Comparison of ENCODE assay signal across 8 mouse cellular contexts in the genomic region with DNA sequence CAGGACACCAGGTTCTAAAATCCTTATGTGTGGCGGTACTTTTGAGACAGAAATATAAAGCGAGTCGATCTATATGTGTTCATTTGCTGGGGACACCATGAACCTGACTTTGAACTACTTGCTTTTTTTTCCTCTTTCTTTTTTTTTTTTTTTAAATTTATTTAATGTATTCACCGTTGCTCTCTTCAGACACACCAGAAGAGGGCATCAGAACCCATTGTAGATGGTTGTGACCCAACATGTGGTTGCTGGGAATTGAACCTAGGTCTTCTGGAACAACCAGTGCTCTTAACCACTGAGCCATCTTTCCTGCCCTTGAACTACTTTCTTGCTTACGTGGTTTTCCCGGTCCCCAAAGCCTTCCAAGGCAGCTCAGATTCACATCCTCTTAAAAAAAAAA. TPM values are rescaled to one million over a fixed set of nuclear protein-coding genes. Genes with fewer than 3 reads are reported as not detected.
A peak's percentile ranks its signal among the peaks of the same experiment; 100 is the strongest.
DNase-seq lines count a peak whose midpoint lies in the region; ATAC-seq and TF ChIP-seq lines count a peak whose summit lies in the region.

No protein-coding gene starts in this region.

- peak overlapping the region; percentile 87 for H3K4me3 ChIP-seq in kidney, adult 2 months (ENCODE audit: insufficient read depth, low read depth, low read length)
- peak overlapping the region; percentile 96 for H3K4me3 ChIP-seq in bone marrow macrophage, adult 2 months (ENCODE audit: insufficient read depth, low read length)
- H3K4me3 ChIP-seq in hindbrain, embryonic 13.5 days: peak overlapping the region; percentile 92
- peak overlapping the region; percentile 91 for H3K4me3 ChIP-seq in midbrain, embryonic 14.5 days (replicated peaks; ENCODE audit: low read depth, low read length)

- no peak for ATAC-seq in hindbrain, embryonic 13.5 days (ENCODE audit: low FRiP score)
- no peak for ATAC-seq in midbrain, embryonic 14.5 days (ENCODE audit: low FRiP score, low TSS enrichment)

- H3K4me1 ChIP-seq in kidney, adult 2 months (ENCODE audit: control insufficient read depth, insufficient read depth, low read length): peaks cover 17% of the 10 kb centered on the region
- peaks cover 16% of the 10 kb centered on the region for H3K4me1 ChIP-seq in bone marrow macrophage, adult 2 months (ENCODE audit: control insufficient read depth, insufficient read depth, low read length)
- H3K4me1 ChIP-seq in hindbrain, embryonic 13.5 days (replicated peaks): peaks cover 33% of the 10 kb centered on the region
- H3K4me1 ChIP-seq in midbrain, embryonic 14.5 days (ENCODE audit: control insufficient read depth, insufficient read depth, low read length): peaks cover 20% of the 10 kb centered on the region

- 39% methylated on average over 6 of the region's 6 CpGs for WGBS in kidney, adult 2 months
- 53% methylated on average over 6 of the region's 6 CpGs for WGBS in hindbrain, embryonic 13.5 days
- 48% methylated on average over 6 of the region's 6 CpGs for WGBS in midbrain, embryonic 14.5 days

- TF ChIP-seq CTCF in kidney, adult 2 months (conservative IDR thresholded peaks at IDR 0.05; ENCODE audit: insufficient read depth, insufficient read length, low read depth, low read length): no peak
- TF ChIP-seq CTCF in bone marrow macrophage, adult 2 months (IDR thresholded peaks at IDR 0.05; ENCODE audit: low read depth, low read length): no peak

- no peaks in the 10 kb centered on the region for H3K9me3 ChIP-seq in hindbrain, embryonic 13.5 days
- H3K9me3 ChIP-seq in midbrain, embryonic 14.5 days (ENCODE audit: control insufficient read depth, low read length): no peaks in the 10 kb centered on the region

- H3K27ac ChIP-seq in kidney, adult 2 months (ENCODE audit: insufficient read depth, low read depth, low read length): peak overlapping the region; percentile 64
- peak overlapping the region; percentile 79 for H3K27ac ChIP-seq in bone marrow macrophage, adult 2 months (ENCODE audit: insufficient read depth, low read depth, low read length)
- peak overlapping the region; percentile 94 for H3K27ac ChIP-seq in hindbrain, embryonic 13.5 days
- peak overlapping the region; percentile 92 for H3K27ac ChIP-seq in midbrain, embryonic 14.5 days (replicated peaks; ENCODE audit: low read depth, low read length)

- no peak for TF ChIP-seq POLR2A in kidney, adult 2 months (IDR thresholded peaks at IDR 0.05; ENCODE audit: low read depth, low read length)
- no peak for TF ChIP-seq POLR2A in bone marrow macrophage, adult 2 months (IDR thresholded peaks at IDR 0.05; ENCODE audit: borderline replicate concordance, low read depth, low read length)

- no peaks in the 10 kb centered on the region for H3K27me3 ChIP-seq in kidney, adult 2 months (replicated peaks; ENCODE audit: control insufficient read depth, insufficient read depth, low read length)
- H3K27me3 ChIP-seq in hindbrain, embryonic 13.5 days: no peaks in the 10 kb centered on the region
- no peaks in the 10 kb centered on the region for H3K27me3 ChIP-seq in midbrain, embryonic 14.5 days (ENCODE audit: control insufficient read depth, insufficient read depth, low read length)

- DNase-seq in kidney, adult 2 months: no peak
- DNase-seq in kidney, adult 11 months: no peak
- DNase-seq in midbrain, embryonic 14.5 days: no peak
- DNase-seq in right cerebral cortex, postnatal 36 days (ENCODE audit: low spot score in 2 of 2): no peak
- no peak for DNase-seq in cerebellum, adult 9-10 months
- no peak for DNase-seq in cerebellum, postnatal 25 days

- no peaks in the 10 kb centered on the region for H3K36me3 ChIP-seq in kidney, adult 2 months (ENCODE audit: control insufficient read depth, insufficient read depth, low read length)
- peaks cover 9% of the 10 kb centered on the region; the same call in 1 of the 2 replicates for H3K36me3 ChIP-seq in hindbrain, embryonic 13.5 days
- peaks cover 13% of the 10 kb centered on the region for H3K36me3 ChIP-seq in midbrain, embryonic 14.5 days (ENCODE audit: control insufficient read depth, insufficient read depth, low read length)

- peak overlapping the region; percentile 98 for H3K9ac ChIP-seq in hindbrain, embryonic 13.5 days
- peak overlapping the region; percentile 93 for H3K9ac ChIP-seq in midbrain, embryonic 14.5 days (replicated peaks; ENCODE audit: low read length)

- H3K4me2 ChIP-seq in hindbrain, embryonic 13.5 days: peak overlapping the region; percentile 90
- H3K4me2 ChIP-seq in midbrain, embryonic 14.5 days (ENCODE audit: low read length): peak overlapping the region; percentile 61

RNA-seq across cellular contexts. Expression of a gene that starts 0.5 kb away (rescaled TPM):
- 58.1 and 69.1 TPM in 2 replicates for polyA plus RNA-seq in kidney, adult 2 months (2012; rRNA removed)
- 56.7 and 64.0 TPM in 2 replicates for polyA plus RNA-seq in bone marrow macrophage, adult 2 months (2012; ENCODE audit: insufficient read depth, insufficient read length, missing spikeins)
- 79.1 and 85.0 TPM in 2 replicates for polyA plus RNA-seq in hindbrain, embryonic 13.5 days (2015; fragmentation: Nextera tagmentation; extraction: Ambion mirVana)
- polyA plus RNA-seq in midbrain, embryonic 14.5 days (2014; fragmentation: Nextera tagmentation; extraction: Ambion mirVana): 83.3 and 86.1 TPM in 2 replicates

RNA-seq across cellular contexts. Expression of a gene that starts 23.2 kb away (rescaled TPM):
- 23.8 and 31.0 TPM in 2 replicates for polyA plus RNA-seq in kidney, adult 2 months (2012; rRNA removed)
- 35.7 and 42.4 TPM in 2 replicates for polyA plus RNA-seq in bone marrow macrophage, adult 2 months (2012; ENCODE audit: insufficient read depth, insufficient read length, missing spikeins)
- 104 and 116 TPM in 2 replicates for polyA plus RNA-seq in hindbrain, embryonic 13.5 days (2015; fragmentation: Nextera tagmentation; extraction: Ambion mirVana)
- polyA plus RNA-seq in midbrain, embryonic 14.5 days (2014; fragmentation: Nextera tagmentation; extraction: Ambion mirVana): 66.9 and 71.0 TPM in 2 replicates

RNA-seq across cellular contexts. Expression of a gene that starts 41.0 kb away (rescaled TPM):
- polyA plus RNA-seq in kidney, adult 2 months (2012; rRNA removed): 112 and 115 TPM in 2 replicates
- polyA plus RNA-seq in bone marrow macrophage, adult 2 months (2012; ENCODE audit: insufficient read depth, insufficient read length, missing spikeins): 37.2 and 38.5 TPM in 2 replicates
- 78.4 and 82.7 TPM in 2 replicates for polyA plus RNA-seq in hindbrain, embryonic 13.5 days (2015; fragmentation: Nextera tagmentation; extraction: Ambion mirVana)
- polyA plus RNA-seq in midbrain, embryonic 14.5 days (2014; fragmentation: Nextera tagmentation; extraction: Ambion mirVana): 77.4 and 112 TPM in 2 replicates

RNA-seq across cellular contexts. Expression of a gene that starts 42.4 kb away (rescaled TPM):
- 162 and 199 TPM in 2 replicates for polyA plus RNA-seq in kidney, adult 2 months (2012; rRNA removed)
- 25.6 and 34.9 TPM in 2 replicates for polyA plus RNA-seq in bone marrow macrophage, adult 2 months (2012; ENCODE audit: insufficient read depth, insufficient read length, missing spikeins)
- 77.0 and 77.6 TPM in 2 replicates for polyA plus RNA-seq in hindbrain, embryonic 13.5 days (2015; fragmentation: Nextera tagmentation; extraction: Ambion mirVana)
- polyA plus RNA-seq in midbrain, embryonic 14.5 days (2014; fragmentation: Nextera tagmentation; extraction: Ambion mirVana): 74.7 and 86.7 TPM in 2 replicates

RNA-seq across cellular contexts. Expression of a gene that starts 42.4 kb away (rescaled TPM):
- polyA plus RNA-seq in kidney, adult 2 months (2012; rRNA removed): 32.2 and 40.7 TPM in 2 replicates
- 5.9 and 7.1 TPM in 2 replicates for polyA plus RNA-seq in bone marrow macrophage, adult 2 months (2012; ENCODE audit: insufficient read depth, insufficient read length, missing spikeins)
- polyA plus RNA-seq in hindbrain, embryonic 13.5 days (2015; fragmentation: Nextera tagmentation; extraction: Ambion mirVana): 31.4 and 31.8 TPM in 2 replicates
- polyA plus RNA-seq in midbrain, embryonic 14.5 days (2014; fragmentation: Nextera tagmentation; extraction: Ambion mirVana): 21.6 and 26.9 TPM in 2 replicates
